Mouse (Mus musculus) E14TG2a.4 (cell line): ENCODE results near the gene Adgrg1.

Experiments used
- CTCF ChIP-seq: conservative IDR thresholded peaks from 2 replicates; pipeline ENCODE4 v1.5.1; 2014; ENCODE audit warnings: low read length
- NANOG ChIP-seq: IDR thresholded peaks from 2 replicates; pipeline ENCODE4 v1.6.1; 2014; ENCODE audit warnings: borderline replicate concordance, low read length, mixed read lengths
- POU5F1 ChIP-seq: IDR thresholded peaks from 2 replicates; pipeline ENCODE4 v1.6.1; 2014; ENCODE audit warnings: low read length, borderline replicate concordance

- TF ChIP-seq CTCF (no peak), NANOG (no peak), POU5F1 (no peak)
Measured at GRCm38 (mm10) chr8:94983146-94983545, 8.6 kb downstream of the Adgrg1 start.
